Comparison of ENCODE assay signal across 8 mouse cellular contexts in the genomic region with DNA sequence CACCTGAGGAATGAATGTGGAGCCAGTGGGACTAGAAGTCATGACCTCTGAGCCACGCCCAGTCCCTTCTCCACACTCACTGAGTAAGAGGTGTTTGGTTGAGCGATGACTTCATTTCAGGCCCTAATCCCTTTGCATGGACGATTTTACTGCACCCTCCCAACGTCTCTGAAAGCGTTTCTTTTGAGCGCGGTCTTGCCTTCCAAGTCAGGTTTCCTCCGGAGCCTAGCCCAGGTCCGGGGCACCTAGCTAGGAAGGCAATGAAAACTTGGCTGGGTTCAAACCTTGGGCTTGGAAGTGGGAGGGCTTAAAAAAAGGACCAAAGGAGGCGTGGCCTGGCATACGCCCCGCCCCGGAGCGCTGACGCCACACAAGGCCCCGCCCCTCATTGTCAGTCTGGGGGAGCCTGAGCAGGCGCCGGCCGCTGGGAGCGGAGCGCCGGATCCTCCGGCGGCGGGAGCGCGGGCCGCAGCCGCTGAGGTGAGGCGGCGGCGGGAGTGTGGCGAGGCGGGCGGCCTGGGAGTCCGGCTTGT. TPM values are rescaled to one million over a fixed set of nuclear protein-coding genes. Genes with fewer than 3 reads are reported as not detected.
A peak's percentile ranks its signal among the peaks of the same experiment; 100 is the strongest.
DNase-seq lines count a peak whose midpoint lies in the region; ATAC-seq lines count a peak whose summit lies in the region.

A gene (plus strand): TSS at position 391 of the 533 bp plus-strand sequence.

- peak within 1 kb of the TSS; percentile 92 for H3K4me3 ChIP-seq in hindbrain, embryonic 16.5 days (ENCODE audit: low read length)
- H3K4me3 ChIP-seq in macrophage (ENCODE audit: inconsistent target) = peak within 1 kb of the TSS; percentile 34

- peak; percentile 94 for ATAC-seq in hindbrain, embryonic 16.5 days

- H3K4me1 ChIP-seq in hindbrain, embryonic 16.5 days (ENCODE audit: control insufficient read depth, insufficient read depth, low read depth, low read length) = peaks cover 17% of the 10 kb centered on the region

- WGBS in hindbrain, embryonic 16.5 days = 1% methylated on average over 36 of the region's 36 CpGs
- 9% methylated on average over 10 of the region's 36 CpGs for WGBS in macrophage (ENCODE audit: missing documents)

- H3K9me3 ChIP-seq in hindbrain, embryonic 16.5 days (ENCODE audit: control insufficient read depth, low read length) = no peaks in the 10 kb centered on the region

- H3K27me3 ChIP-seq in hindbrain, embryonic 16.5 days (replicated peaks; ENCODE audit: control insufficient read depth, insufficient read depth, low read length) = no peaks in the 10 kb centered on the region; the same call in none of the 2 replicates

- H3K36me3 ChIP-seq in hindbrain, embryonic 16.5 days (ENCODE audit: control insufficient read depth, insufficient read depth, low read length) = no peaks in the 10 kb centered on the region
- H3K36me3 ChIP-seq in macrophage (ENCODE audit: inconsistent target) = no peaks in the 10 kb centered on the region

- H3K9ac ChIP-seq in hindbrain, embryonic 16.5 days (ENCODE audit: low read depth, low read length) = peak within 1 kb of the TSS; percentile 90

- H3K27ac ChIP-seq in hindbrain, embryonic 16.5 days (ENCODE audit: low read depth, low read length) = peak within 1 kb of the TSS; percentile 95
- H3K27ac ChIP-seq in macrophage = no peak within 1 kb of the TSS

- H3K4me2 ChIP-seq in hindbrain, embryonic 16.5 days (ENCODE audit: low read length) = peak within 1 kb of the TSS; percentile 66

- H3K79me2 ChIP-seq in macrophage (ENCODE audit: inconsistent target) = peaks cover 39% of the 10 kb centered on the region

- DNase-seq in WW6 (ENCODE audit: low read depth, low spot score) = peak; percentile 84
- peak; percentile 86 to 94 for DNase-seq in cerebellum, postnatal 4 days (ENCODE audit: low spot score in 2 of 2)
- peak; percentile 93 for DNase-seq in gastrocnemius, adult 18-20 months (ENCODE audit: low spot score)
- DNase-seq in left cerebral cortex, adult 18-20 months (ENCODE audit: low spot score in 2 of 2) = peak; percentile 93 to 94
- DNase-seq in right cerebral cortex, adult 18-20 months = peak; percentile 94
- peak; percentile 78 for DNase-seq in urinary bladder, postnatal 10 days (ENCODE audit: low spot score)

RNA-seq across cellular contexts. Expression of the gene that starts here (rescaled TPM):
- total RNA-seq in gastrocnemius, adult 18-20 months (2021) = 10 to 100 TPM; 10.1 to 18.3 TPM
- polyA plus RNA-seq in hindbrain, embryonic 16.5 days (2015; fragmentation: Nextera tagmentation; extraction: Ambion mirVana) = 55.5 and 63.4 TPM in 2 replicates
- 10 to 100 TPM; 83.9 to 88.2 TPM for total RNA-seq in left cerebral cortex, adult 18-20 months (2021)
- total RNA-seq in macrophage (2018; cell fraction: chromatin; rRNA removed) = 100 to 1,000 TPM in 1 of 26 experiments, 10 to 100 TPM in 25; 28.4 to 140 (median 56.3) TPM
- total RNA-seq in macrophage (2018; cell fraction: cytosol; rRNA removed) = 10 to 100 TPM; 12.0 to 33.2 (median 19.7) TPM
- 100 to 1,000 TPM in 1 of 26 experiments, 10 to 100 TPM in 25; 18.3 to 128 (median 47.0) TPM for total RNA-seq in macrophage (2018; cell fraction: nucleus; rRNA removed)
- 11.1 to 15.6 TPM (median 13.1 TPM) in 3 replicates for polyA plus RNA-seq in macrophage (2018)

Comparison
In these comparisons a context has a peak if more than half of its experiments do, and no peak if none do; other contexts are left out.
1. RNA of the gene that starts here (total RNA-seq): 83.9 to 88.2 TPM in left cerebral cortex, adult 18-20 months; 10.1 to 18.3 TPM in gastrocnemius, adult 18-20 months; every median in the first group is over 4 times any median in the second.
2. Peak in every context shown above with its lines, with median percentiles within 50 percentile points of each other: DNase-seq.